Mouse (Mus musculus) stomach, postnatal 0 days (tissue): ENCODE data around the gene Gm4969. TPM values are rescaled to one million over a fixed set of nuclear protein-coding genes. Genes with fewer than 3 reads are reported as not detected.

Experiments used
- ATAC-seq: fragments of 200-750 bp; cut with Nextera tagmentation; 2 replicates; pipeline ENCODE4 v1.8.0; 2017; ENCODE audit not compliant: low FRiP score, low TSS enrichment
- DNase-seq: peaks from one replicate; pipeline ENCODE4 v3.0.0-alpha.2; 2016; ENCODE audit warnings: low spot score
- H3K27ac ChIP-seq: fragments of 300-500 bp; sonication (generic); replicated peaks from 2 replicates; pipeline ENCODE4 v1.5.1; 2014; ENCODE audit warnings: mild to moderate bottlenecking, control low read depth
- H3K27me3 ChIP-seq: fragments of 300-500 bp; sonication (generic); 2 replicates; pipeline ENCODE4 v1.6.1; 2014; ENCODE audit warnings: low read length; ENCODE audit not compliant: control insufficient read depth, insufficient read depth
- H3K36me3 ChIP-seq: fragments of 300-500 bp; sonication (generic); 2 replicates; pipeline ENCODE4 v1.6.1; 2014; ENCODE audit warnings: low read length, mixed read lengths; ENCODE audit not compliant: control insufficient read depth, insufficient read depth
- H3K4me1 ChIP-seq: fragments of 300-500 bp; sonication (generic); replicated peaks from 2 replicates; pipeline ENCODE4 v1.6.1; 2014; ENCODE audit warnings: antibody characterized with exemption; ENCODE audit not compliant: control insufficient read depth, insufficient read depth
- H3K4me2 ChIP-seq: fragments of 300-500 bp; sonication (generic); replicated peaks from 2 replicates; pipeline ENCODE4 v1.6.1; 2014; ENCODE audit warnings: low read depth, mild to moderate bottlenecking, control low read depth, moderate library complexity
- H3K4me3 ChIP-seq: fragments of 300-500 bp; sonication (generic); 2 replicates; pipeline ENCODE4 v1.5.1; 2014; ENCODE audit warnings: low read depth, low read length, control low read depth
- H3K9ac ChIP-seq: fragments of 300-500 bp; sonication (generic); 2 replicates; pipeline ENCODE4 v1.6.1; 2014; ENCODE audit warnings: mild to moderate bottlenecking, low read length, control low read depth, mixed read lengths
- H3K9me3 ChIP-seq: fragments of 300-500 bp; sonication (generic); 2 replicates; pipeline ENCODE4 v1.6.1; 2016; ENCODE audit warnings: low read length; ENCODE audit not compliant: control insufficient read depth
- CTCF ChIP-seq: IDR thresholded peaks from 2 replicates; pipeline ENCODE4 v1.5.1; 2016; ENCODE audit warnings: antibody characterized with exemption, low read depth, mild to moderate bottlenecking, moderate library complexity
- EP300 ChIP-seq: optimal IDR thresholded peaks from 2 replicates; pipeline ENCODE3; 2016; ENCODE audit warnings: antibody characterized with exemption
- WGBS: fragments of 180-500 bp; shearing (Covaris S2); extraction: QIAGEN DNeasy Blood & Tissue Kit; methylation state at CpG from one replicate; pipeline ENCODE4 v1.1.7; 2014; 5-methylcytosine and 5-hydroxymethylcytosine counted together
- polyA plus RNA-seq: library from polyadenylated mRNA; unstranded; fragments of >200 nt; fragmentation: Nextera tagmentation; extraction: Ambion mirVana; gene quantifications from 2 replicates; pipeline ENCODE4 v1.2.1, GENCODE M21; 2015

The Gm4969 gene
- polyA plus RNA-seq, 1 experiment from 2014 or later: 0.72 TPM

DNA sequence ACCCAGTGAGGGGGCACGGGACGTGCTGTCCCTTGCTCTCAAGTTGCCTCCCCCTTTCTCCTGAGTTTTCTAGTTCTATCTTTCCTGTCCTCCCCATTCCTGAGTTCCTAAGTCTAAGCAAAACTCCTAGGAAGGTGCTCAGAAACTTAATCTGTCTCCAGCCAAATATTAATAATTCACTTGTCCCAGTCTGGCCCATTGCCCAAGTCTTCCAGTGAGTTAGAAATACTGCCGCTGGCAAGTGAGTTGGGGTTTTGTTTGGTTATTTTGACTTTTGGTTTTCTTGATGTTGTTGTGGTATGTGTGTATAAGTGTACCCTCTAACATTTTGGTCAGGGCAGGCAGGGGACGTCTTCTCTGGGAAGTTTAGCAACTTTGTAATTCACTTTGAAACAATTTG is 3.5 kb upstream of the Gm4969 start:
- ATAC-seq: no peak
- TF ChIP-seq CTCF: no peak
- TF ChIP-seq EP300: no peak
- Histone ChIP-seq H3K9me3 (no peaks in the 10 kb centered on the region), H3K4me2 (no peak overlapping the region), H3K9ac (no peak overlapping the region), H3K27ac (no peak overlapping the region), H3K27me3 (no peaks in the 10 kb centered on the region), H3K36me3 (peaks cover 4% of the 10 kb centered on the region; the same call in 1 of the 2 replicates), H3K4me3 (no peak overlapping the region), H3K4me1 (no peaks in the 10 kb centered on the region; the same call in 1 of the 2 replicates)
- WGBS: 78% methylated on average over 4 of the region's 4 CpGs
- DNase-seq: no peak

DNA sequence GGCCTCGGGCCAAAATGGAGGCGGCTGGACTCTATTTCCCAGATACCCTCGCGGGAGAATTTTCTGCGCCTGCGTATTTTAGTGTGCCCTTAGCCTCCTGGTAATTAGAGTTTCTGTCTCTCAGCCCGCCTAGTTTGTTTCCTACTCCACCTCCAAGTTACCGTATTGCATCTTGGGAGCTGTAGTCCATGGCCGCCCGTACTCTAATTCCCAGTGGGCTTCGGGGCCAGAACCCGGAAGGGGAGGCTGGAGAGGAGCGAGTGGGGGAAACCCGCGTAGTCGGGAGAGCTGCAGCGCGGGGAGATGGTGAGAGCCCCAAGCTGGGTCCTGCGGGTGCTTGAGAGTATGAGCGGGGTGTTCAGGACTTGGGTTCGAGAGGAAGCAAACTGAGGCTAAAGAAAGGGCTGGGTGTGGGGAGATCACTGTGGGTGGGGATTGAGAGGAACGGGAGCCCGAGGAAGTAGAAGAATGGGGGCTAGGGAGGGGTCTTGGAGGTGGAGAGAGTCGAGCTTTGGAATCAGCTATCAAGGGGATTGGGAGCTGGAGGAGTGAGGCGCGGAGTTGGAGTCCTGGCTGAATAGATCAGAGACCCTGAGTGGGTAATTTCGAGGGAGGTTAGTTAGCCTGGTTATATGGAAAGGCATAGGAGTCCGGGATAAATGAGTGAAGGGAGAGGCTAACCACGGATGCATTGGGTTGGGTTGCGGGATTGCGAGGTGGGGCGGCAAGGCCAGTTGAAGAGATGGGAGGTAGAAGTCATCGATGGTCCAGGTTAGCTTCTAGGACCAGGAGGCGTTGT is 1.7 kb upstream of the Gm4969 start, which contains the start of gene Fbxo46:
Fbxo46 (plus strand) TSS at position 229 of the 799 bp plus-strand sequence.
- H3K4me2 ChIP-seq: peak within 1 kb of the TSS; percentile 87
- peak; percentile 94 for DNase-seq
- H3K36me3 ChIP-seq: no peaks in the 10 kb centered on the region
- TF ChIP-seq EP300 (no peak), CTCF (no peak)
- peak within 1 kb of the TSS; percentile 62 for H3K4me3 ChIP-seq
- peak within 1 kb of the TSS; percentile 73 for H3K9ac ChIP-seq
- ATAC-seq: peak; percentile 96
- H3K9me3 ChIP-seq: no peaks in the 10 kb centered on the region
- WGBS: 2% methylated on average over 34 of the region's 34 CpGs
- H3K27me3 ChIP-seq: no peaks in the 10 kb centered on the region
- H3K4me1 ChIP-seq: no peaks in the 10 kb centered on the region; the same call in 1 of the 2 replicates
- H3K27ac ChIP-seq: peak within 1 kb of the TSS; percentile 45

DNA sequence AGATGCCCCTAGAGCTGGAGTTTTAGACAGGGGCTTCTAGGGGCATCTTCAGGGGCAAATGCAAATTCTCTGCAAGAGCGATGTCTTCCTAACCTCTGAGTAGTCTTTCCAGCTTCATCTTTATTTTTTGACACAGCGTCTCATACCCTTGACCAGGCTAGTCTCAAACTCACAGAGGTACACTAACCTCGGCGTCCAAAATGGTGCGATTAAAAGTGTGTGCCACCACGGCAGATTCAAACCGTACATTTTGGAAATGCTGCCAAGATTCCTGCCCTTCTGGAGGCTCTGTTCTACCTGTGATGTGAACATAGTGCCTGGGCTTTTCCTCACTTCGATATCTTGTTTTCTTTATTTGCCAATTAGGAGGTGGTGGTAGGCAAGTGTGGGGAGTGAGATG is 915 bp upstream of the Gm4969 start:
- 90% methylated on average over 8 of the region's 8 CpGs for WGBS
- H3K9ac ChIP-seq: no peak overlapping the region
- no peak for TF ChIP-seq CTCF
- no peak for TF ChIP-seq EP300
- peak; percentile 20 for ATAC-seq
- H3K4me3 ChIP-seq: no peak overlapping the region
- no peaks in the 10 kb centered on the region for H3K36me3 ChIP-seq
- no peaks in the 10 kb centered on the region for H3K27me3 ChIP-seq
- no peak overlapping the region for H3K4me2 ChIP-seq
- H3K4me1 ChIP-seq: no peaks in the 10 kb centered on the region; the same call in 1 of the 2 replicates
- H3K9me3 ChIP-seq: no peaks in the 10 kb centered on the region
- no peak for DNase-seq
- H3K27ac ChIP-seq: no peak overlapping the region

GRCm38 (mm10) chr7:19109565-19109964 is 8.6 kb downstream of the Gm4969 start:
- no peak for DNase-seq
- 0 out of 2 replicates have a peak, but pooled peaks have one; percentile 19 for ATAC-seq
- H3K4me2 ChIP-seq: no peak overlapping the region
- H3K27me3 ChIP-seq: no peaks in the 10 kb centered on the region
- H3K9ac ChIP-seq: no peak overlapping the region
- TF ChIP-seq CTCF: no peak
- no peak for TF ChIP-seq EP300
- H3K4me1 ChIP-seq: no peaks in the 10 kb centered on the region
- 90% methylated on average over 1 of the region's 1 CpGs for WGBS
- no peaks in the 10 kb centered on the region for H3K9me3 ChIP-seq
- no peaks in the 10 kb centered on the region for H3K36me3 ChIP-seq
- H3K27ac ChIP-seq: no peak overlapping the region
- H3K4me3 ChIP-seq: no peak overlapping the region

- 44% methylated on average over 3 of the region's 3 CpGs for WGBS
Measured at GRCm38 (mm10) chr7:19107436-19107835, 10.7 kb downstream of the Gm4969 start.

GRCm38 (mm10) chr7:19104486-19104885 is 13.7 kb downstream of the Gm4969 start:
- Histone ChIP-seq H3K9me3 (no peaks in the 10 kb centered on the region), H3K27me3 (no peaks in the 10 kb centered on the region), H3K4me3 (no peak overlapping the region), H3K9ac (no peak overlapping the region), H3K4me1 (no peaks in the 10 kb centered on the region), H3K4me2 (no peak overlapping the region), H3K27ac (no peak overlapping the region), H3K36me3 (no peaks in the 10 kb centered on the region)
- DNase-seq: no peak
- no peak for TF ChIP-seq EP300
- TF ChIP-seq CTCF: no peak
- WGBS: 77% methylated on average over 2 of the region's 2 CpGs
- no peak for ATAC-seq

More at GRCm38 (mm10) chr7:19107436-19107835, 10.7 kb downstream of the Gm4969 start:
- no peak overlapping the region for H3K9ac ChIP-seq
- no peak overlapping the region for H3K27ac ChIP-seq
- DNase-seq (no peak), ATAC-seq (no peak)
- H3K4me2 ChIP-seq: no peak overlapping the region
- H3K4me1 ChIP-seq: no peaks in the 10 kb centered on the region
- H3K27me3 ChIP-seq: no peaks in the 10 kb centered on the region
- H3K4me3 ChIP-seq: no peak overlapping the region
- TF ChIP-seq CTCF (no peak), EP300 (no peak)
- H3K36me3 ChIP-seq: no peaks in the 10 kb centered on the region
- H3K9me3 ChIP-seq: no peaks in the 10 kb centered on the region
